Comparison of ENCODE assay signal across 11 mouse cellular contexts in genomic region chr9:88274681-88275336, GRCm38 (mm10). TPM values are rescaled to one million over a fixed set of nuclear protein-coding genes. Genes with fewer than 3 reads are reported as not detected.
DNase-seq lines count a peak whose midpoint lies in the region; ATAC-seq and TF ChIP-seq lines count a peak whose summit lies in the region.
"Had no signal": no experiment of that assay in that cellular context is flagged by ENCODE, and none has a peak within 500 bp of the region (broad histone marks: within the 10 kb centered on the region; RNA-seq: fewer than 3 reads in every experiment).

No protein-coding gene starts in this region.

- H3K27me3 ChIP-seq in liver, adult 2 months (ENCODE audit: control insufficient read depth, insufficient read depth, low read length) = no peaks in the 10 kb centered on the region
- H3K27me3 ChIP-seq in liver, embryonic 12.5 days (replicated peaks) = no peaks in the 10 kb centered on the region

- ATAC-seq in liver, embryonic 12.5 days = no peak

- H3K4me1 ChIP-seq in liver, adult 2 months (ENCODE audit: control insufficient read depth, insufficient read depth, low read length) = peaks cover 9% of the 10 kb centered on the region; the same call in 1 of the 2 replicates
- H3K4me1 ChIP-seq in liver, embryonic 12.5 days = no peaks in the 10 kb centered on the region

- TF ChIP-seq POLR2A in liver, adult 2 months (IDR thresholded peaks at IDR 0.05; ENCODE audit: extremely low read depth, insufficient read depth, low read length) = no peak

- H3K79me2 ChIP-seq in liver, adult 2 months (ENCODE audit: control insufficient read depth, insufficient read depth, low read length) = no peaks in the 10 kb centered on the region

- no peak overlapping the region for H3K27ac ChIP-seq in liver, adult 2 months (replicated peaks; ENCODE audit: insufficient read depth, low read depth, low read length)
- H3K27ac ChIP-seq in liver, embryonic 12.5 days = no peak overlapping the region
- H3K27ac ChIP-seq: left cerebral cortex, adult 2 months had no signal

- H3K9ac ChIP-seq in liver, adult 2 months (ENCODE audit: low read depth, low read length) = no peak overlapping the region
- H3K9ac ChIP-seq in liver, embryonic 12.5 days = no peak overlapping the region

- peak; percentile 78 for DNase-seq in liver, adult 2 months (ENCODE audit: extremely low read depth, low read depth, low spot score)
- peak; percentile 36 to 61 for DNase-seq in kidney, adult 8-10 months
- peak; percentile 18 to 50 for DNase-seq in kidney, postnatal 25 days
- DNase-seq in cerebellum, adult 11 months = no peak
- DNase-seq in urinary bladder, postnatal 14 days (ENCODE audit: low spot score) = no peak
- DNase-seq in cerebellum, adult 18-20 months = no peak
- DNase-seq: retina, postnatal 1 day; thymus, adult 2 months had no signal

- 35% methylated on average over 3 of the region's 3 CpGs for WGBS in liver, adult 2 months
- WGBS in liver, embryonic 12.5 days (ENCODE audit: insufficient replicate concordance) = 53% methylated on average over 3 of the region's 3 CpGs

- no peak overlapping the region for H3K4me3 ChIP-seq in liver, adult 2 months (ENCODE audit: insufficient read depth, low read depth, low read length)
- no peak overlapping the region for H3K4me3 ChIP-seq in liver, embryonic 12.5 days
- H3K4me3 ChIP-seq: left cerebral cortex, adult 2 months; myocyte had no signal

- no peaks in the 10 kb centered on the region for H3K9me3 ChIP-seq in liver, embryonic 12.5 days (replicated peaks)

- TF ChIP-seq CTCF in liver, adult 2 months (IDR thresholded peaks at IDR 0.05; ENCODE audit: low read depth, low read length) = no peak

- H3K4me2 ChIP-seq in liver, embryonic 12.5 days = no peak overlapping the region

- no peaks in the 10 kb centered on the region for H3K36me3 ChIP-seq in liver, adult 2 months (ENCODE audit: control insufficient read depth, insufficient read depth, low read length)
- no peaks in the 10 kb centered on the region for H3K36me3 ChIP-seq in liver, embryonic 12.5 days

RNA-seq across cellular contexts. Expression of gene Nt5e, which starts 52.2 kb away (rescaled TPM):
- 41.8 and 42.0 TPM in 2 replicates for total RNA-seq in liver, adult 2 months (2014; rRNA removed)
- 24.1 and 25.1 TPM in 2 replicates for polyA plus RNA-seq in liver, adult 2 months (2012; rRNA removed)
- 6.3 and 6.7 TPM in 2 replicates for polyA plus RNA-seq in liver, embryonic 12.5 days (2016; fragmentation: Nextera tagmentation; extraction: Ambion mirVana)

Comparison
In these comparisons a context has a peak if more than half of its experiments do, and no peak if none do; other contexts are left out.
1. DNase-seq: peak in liver, adult 2 months (single experiment), kidney, adult 8-10 months (2 of 2) and kidney, postnatal 25 days (2 of 2); none in cerebellum, adult 11 months (single experiment), urinary bladder, postnatal 14 days (single experiment) and cerebellum, adult 18-20 months (0 of 2).